Mouse (Mus musculus) ES-CJ7 (cell line): ENCODE measurements at regions not wholly inside any gene's neighbourhood (a gene's known extent, or its start where the extent isn't known, plus 50 kb on each side); places are given as distances from the start of the nearest gene placed in this dataset.
"Not testable (repeated sequence)": the region's sequence is repeated elsewhere in the genome, so short reads cannot be mapped to it uniquely, and the experiment has no call there.

ENCODE experiments used
- DNase-seq: peaks from one replicate; pipeline ENCODE4 v3.0.0; 2011; ENCODE audit warnings: low read depth, low spot score

DNA sequence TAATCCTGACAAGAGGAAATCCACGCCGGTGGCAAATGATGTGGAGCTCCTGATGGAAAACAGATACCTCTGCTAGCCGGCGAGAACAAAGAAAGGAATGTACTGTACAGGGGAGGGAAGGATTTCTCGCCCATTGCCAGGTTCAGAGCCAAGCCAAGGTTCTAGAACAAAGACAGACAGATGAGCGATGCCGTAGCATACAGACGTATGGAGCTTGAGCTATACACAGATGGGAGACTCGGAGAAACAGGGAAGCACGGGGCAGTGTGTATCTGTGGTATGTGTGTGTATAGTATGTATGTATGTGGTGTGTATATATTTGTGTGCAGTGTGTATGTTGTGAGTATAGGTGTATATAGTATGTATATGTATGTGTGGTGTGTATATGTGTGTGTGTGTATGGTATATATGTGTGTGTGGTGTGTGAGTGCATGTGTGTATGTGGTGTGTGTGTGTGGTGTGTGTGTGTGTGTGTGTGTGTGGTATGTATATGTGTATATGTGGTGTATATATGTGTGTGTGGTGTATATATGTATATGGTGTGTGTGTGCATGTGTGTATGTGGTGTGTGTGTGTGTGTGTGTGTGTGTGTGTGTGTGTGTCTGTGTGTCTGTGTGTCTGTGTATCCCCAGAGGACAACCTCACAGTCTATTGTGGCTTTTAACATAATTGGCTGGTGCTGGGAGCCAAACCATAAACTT lies 140.6 kb downstream of the Cand1 start:
- DNase-seq = no peak

DNA sequence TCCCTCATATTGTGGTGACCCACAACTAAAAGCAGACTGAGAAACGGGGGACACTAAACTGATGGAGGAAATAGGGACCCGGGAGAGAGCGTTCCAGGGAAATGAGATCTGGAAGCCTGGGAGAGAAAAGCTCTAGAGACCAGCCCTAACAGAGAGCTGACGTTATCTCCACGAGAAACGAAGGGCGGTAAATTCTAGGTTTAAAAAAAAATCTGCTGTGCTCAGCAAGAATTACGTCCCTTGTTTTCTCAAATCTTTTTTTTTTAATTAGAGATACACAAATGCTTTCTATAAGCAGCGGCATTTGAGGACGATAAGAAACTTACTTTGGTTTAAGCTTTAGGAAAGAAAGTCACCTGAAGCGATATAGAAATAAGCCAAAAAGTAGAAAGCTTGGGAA lies 145.7 kb downstream of the Cand1 start:
- no peak for DNase-seq

DNA sequence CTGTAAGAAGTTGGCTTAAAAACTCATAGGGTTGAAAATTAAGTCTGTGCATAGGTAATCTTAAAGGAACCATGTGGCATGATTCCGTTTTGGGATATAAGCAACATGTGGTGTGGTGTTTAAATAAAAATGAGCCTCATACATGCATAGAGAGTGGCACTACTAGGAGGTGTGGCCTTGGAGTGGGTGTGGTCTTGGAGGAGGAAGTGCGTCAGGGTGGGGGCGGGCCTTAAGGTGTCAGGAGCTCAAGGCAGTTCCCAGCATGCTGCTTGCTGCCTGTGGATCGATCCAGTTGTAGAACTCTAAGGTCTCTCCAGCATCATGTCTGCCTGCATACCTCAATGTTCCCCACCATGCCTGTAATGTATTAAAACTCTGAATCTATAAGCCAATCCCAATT lies 152.0 kb downstream of the Cand1 start:
- DNase-seq = peak; percentile 41

DNA sequence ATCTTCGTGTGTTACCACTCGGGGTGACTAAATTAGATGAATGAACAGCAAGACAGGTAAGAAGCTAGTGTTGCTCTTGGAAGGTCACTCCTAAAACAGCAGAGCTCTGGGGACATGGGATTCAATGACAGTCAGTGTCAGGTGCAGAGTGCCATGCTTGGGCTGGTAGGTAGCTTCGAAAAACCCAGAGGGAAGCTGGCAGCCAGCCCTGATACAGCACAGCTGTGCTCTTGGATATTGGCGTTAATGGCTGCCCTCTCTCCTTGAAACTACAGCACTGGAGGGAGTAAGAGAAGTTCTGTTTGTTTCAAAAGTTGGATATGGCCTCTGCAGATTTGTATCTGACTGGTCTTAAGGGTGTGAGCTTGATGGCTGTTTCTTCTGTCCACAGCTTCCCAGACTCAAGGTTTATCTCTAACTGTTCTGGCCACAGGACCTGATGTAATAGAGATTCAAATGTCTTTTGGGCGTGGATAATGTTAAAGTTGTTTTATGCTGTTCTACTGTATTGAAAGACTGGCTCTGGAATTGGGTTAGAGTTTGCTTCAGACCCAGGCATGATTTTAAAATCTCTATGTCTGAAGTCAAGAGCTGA lies 152.7 kb downstream of the Cand1 start:
- DNase-seq = no peak

DNA sequence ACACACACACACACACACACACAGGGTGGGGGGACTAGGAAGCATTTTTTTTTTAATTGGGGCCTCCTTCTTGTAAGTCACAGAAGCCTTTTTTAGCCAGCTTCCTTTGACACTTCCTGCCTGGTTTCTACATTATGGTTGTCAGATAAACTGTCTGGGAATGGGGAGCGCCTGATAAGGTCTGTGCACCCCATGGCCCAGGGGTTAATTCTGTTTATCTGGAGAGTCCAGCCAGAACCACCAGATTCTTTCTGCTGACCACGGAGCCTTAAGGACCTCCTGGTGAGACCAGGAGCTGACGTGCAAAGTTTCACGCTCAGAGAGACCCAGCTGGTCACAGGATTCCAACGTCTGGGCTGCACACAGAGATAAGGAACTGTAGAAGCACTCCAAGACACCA lies 153.4 kb downstream of the Cand1 start:
- DNase-seq = no peak

DNA sequence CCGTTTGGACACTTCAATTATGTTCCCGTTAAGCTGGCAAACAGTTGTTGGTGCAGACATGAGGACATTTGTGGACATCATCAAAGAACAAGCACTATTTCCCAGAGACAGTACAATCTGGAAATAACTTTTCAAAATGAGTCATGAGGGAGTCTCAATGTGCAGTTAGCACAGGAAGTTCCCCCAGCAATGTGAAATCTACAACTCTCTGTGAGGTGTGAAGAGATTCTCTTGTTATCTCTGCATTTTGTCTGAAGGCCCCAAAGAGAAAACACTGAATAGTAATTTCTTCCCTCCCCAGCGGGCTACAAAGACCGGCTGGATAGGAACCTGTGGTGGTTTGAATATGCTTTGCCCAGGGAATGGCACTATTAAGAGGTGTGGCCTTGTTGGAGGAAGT lies 156.4 kb downstream of the Cand1 start:
- no peak for DNase-seq

DNA sequence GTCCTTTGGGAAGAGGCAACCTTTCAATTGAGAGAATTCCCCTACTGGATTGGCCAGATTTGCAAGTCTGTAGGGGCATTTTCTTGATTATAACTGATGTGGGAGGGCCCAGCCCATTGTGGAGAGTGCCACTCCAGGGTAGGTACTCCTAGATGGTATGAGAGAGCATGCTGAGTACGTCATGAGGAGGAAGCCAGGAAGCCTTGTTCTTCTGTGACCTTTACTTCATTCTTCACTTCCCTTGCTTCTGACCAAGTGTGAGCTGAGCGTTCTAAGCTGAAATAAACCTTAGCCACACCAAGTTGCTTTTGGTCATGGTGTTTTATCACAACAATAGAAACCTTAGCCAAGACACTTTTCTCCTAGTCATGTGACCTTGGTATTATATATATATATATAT lies 157.0 kb downstream of the Cand1 start:
- no peak for DNase-seq

DNA sequence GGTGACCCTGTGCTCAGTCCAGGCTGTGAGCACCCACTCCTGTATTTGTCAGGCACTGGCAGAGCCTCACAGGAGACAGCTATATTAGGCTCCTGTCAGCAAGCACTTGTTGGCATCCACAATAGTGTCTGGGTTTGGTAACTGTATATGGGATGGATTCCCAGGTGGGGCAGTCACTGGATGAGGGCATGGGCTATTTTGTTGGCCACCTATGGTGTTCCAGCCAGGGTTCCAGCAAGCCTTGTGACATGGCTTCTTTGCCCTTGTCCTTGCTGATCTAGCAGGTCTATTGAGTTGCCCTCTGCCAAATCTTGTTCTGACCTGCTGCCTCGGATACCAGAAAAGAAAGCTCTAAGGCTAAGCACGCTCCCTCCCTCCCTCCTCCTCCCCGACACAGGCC lies 158.1 kb downstream of the Cand1 start:
- not testable (repeated sequence) for DNase-seq

DNA sequence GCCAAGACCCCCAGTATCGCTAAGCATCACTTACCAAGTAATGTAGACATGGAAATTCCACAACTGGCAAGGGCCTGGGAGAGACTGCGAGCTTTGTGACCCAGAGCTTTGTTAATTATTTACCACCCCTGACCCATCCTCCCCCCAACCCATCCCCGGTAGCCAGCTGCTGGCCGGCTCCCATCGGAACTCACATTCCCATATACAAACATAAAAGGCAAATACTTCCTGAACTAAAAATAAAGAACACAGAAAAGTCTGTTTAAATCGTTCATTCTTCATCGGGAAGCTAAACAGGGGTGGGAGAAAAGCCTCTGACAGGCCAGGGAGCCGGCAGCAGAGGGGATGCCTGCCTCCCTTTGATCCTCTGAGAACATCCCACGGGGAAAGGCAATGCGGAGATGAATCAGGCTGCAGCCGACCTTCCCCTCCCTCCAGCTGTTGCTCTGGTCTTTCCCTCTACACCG lies 163.7 kb downstream of the Cand1 start:
- no peak for DNase-seq

DNA sequence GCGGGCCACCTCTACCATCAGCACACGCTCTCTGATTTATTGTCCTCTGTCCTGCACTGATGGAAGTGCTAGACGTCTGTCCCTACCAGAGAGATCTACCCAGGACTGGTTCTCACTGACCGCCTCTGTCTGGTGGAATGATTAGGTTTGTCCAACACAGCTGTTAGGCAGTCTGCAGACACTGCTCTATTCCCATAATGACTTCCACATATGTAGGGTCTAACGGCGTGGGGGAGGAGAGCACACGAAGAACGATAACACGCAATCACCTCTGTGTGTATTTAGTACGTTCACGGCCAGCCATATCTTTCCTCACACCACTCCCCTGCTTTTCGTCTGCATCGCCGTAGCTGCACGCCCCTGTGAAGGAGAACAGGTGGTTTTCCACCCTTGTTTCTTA lies 165.0 kb downstream of the Cand1 start:
- no peak for DNase-seq

DNA sequence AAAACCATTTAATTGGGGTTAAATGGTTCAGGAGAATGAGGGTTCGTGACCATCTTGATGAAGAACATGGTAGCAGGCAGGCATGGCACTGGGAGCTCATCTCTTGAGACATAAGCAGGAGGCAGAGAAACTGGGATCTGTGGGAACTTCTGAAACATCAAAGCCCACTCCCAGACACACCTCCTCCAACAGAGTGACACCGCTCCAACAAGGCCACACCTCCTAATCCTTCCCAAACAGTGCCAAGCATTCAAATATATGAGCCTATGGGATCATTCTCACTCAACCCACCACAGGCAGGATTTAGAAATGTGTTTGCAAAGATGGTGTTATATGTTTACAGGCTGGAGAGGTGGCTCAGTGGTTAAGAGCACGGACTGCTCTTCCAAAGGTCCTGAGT lies 165.9 kb downstream of the Cand1 start:
- DNase-seq = no peak

DNA sequence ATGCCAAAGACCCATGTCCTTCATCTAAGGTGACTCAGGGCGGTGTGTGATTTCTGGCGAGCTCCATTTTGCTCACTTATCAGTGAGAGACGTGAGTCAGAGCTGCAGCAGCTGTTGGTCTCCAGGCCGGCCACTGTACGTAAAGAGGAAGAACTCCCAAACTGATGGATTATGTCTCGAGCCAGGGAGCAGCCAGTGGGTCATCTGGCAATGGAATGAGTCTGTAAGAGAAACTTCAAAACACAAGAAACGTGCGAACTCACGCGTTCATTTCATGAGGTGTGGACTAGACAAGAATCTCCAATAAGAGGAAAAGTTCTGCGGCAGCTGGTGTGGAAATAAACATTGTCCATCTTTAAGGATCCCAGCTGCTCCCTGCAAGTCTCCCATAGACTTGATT lies 170.4 kb downstream of the Cand1 start:
- no peak for DNase-seq

DNA sequence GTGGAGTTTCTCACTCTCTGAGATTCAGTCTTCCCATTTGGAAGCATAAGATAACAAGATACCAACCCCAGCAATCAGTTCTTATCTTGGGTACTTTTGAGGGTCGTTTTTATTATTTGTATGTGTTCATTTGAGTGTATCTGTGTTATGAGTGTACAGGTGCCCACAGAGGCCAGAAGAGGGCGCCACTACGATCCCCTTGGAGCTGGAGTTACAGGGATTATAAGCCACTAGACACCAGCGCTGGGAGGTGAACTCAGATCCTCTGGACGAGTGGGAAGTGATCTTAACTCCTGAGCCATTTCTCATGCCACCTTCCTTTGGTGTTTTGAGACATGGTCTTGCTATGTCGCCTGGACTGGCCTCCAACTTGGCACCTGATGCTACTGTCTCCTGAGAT lies 172.0 kb downstream of the Cand1 start:
- peak; percentile 22 for DNase-seq

DNA sequence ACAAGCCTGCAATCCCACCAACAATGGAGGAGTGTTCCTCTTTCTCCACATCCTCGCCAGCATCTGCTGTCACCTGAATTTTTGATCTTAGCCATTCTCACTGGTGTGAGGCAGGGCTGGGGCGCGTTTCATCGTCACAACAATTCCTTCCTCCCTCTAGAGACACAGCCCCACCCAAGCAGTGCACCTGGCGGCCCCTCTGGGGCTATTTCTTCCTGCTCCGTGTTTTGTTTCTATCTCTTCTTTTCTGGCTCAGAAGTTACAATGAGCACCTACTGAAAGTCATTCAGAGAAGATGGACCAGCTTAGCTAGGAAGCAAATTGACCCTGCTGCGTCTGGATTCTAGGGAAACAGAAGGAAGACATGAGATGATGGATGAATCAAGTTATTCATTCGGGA lies 172.5 kb downstream of the Cand1 start:
- DNase-seq = no peak

DNA sequence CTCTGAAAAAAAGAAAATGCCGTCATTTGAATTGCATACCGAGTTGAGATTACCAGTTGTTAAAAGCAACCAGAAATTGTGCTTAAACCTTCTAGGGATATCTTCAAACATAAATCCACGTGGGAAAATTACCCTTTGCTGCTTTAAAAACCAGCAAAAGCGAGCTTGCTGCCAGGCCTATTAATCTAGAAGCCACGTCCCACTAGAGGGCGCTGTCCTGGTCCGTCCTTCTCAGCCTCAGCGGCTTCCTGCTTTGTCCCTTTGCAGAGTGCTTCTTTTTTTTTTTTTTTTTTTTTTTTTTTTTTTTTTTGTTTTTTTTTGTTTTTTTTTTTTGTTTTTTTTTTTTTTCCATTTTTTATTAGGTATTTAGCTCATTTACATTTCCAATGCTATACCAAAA lies 173.9 kb downstream of the Cand1 start:
- peak; percentile 89 for DNase-seq

DNA sequence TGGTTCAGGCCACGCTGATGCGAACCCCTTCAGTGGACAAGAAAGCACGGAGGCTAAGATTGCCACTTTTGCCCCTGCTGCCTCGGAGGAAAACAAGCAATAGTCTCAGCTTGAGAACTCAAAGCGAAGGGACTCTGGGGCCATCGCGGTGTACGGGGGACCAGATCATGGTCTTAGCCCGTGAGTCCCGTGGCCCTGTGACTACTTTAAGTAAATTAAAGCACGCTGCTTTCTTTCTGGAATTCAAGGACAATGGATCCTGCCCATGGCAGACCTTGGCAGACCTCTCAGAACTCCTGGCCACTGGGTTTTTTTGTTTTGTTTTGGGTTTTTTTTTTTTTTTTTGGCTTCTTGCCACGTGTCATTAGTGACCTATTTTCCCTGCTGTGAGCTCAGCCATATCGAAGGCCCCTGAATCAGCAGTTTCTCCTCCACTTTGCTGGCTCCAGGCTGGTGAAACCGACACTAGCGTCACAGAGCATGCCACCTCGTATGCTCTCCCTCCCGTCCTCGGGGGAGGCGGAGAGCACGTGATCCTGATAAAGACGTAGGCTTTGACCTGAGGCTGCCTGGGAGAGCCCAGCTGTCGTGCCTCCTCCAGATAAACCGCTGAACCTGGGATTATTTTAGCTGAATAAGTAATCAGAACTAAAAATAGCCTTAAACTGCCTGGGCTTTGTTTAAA lies 174.6 kb downstream of the Cand1 start:
- DNase-seq = no peak

DNA sequence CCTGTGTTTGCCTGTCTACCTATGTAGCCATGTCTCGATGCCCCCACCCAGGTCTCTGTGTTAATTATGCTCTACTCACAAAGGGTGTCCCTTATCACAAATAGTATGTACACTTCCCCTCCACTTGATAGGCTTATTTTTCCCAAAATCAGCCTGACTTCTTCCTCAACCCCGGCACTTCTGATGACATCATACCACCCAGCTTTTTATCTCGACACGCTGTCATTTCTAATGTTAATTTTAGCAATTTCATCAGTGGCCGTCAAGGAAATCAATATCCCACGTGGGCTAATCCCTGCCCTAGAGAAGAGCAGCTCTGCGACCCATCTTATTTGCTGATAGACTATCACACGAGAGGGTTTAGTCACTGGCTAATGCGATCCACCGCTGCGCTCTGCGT lies 175.6 kb downstream of the Cand1 start:
- DNase-seq = no peak

DNA sequence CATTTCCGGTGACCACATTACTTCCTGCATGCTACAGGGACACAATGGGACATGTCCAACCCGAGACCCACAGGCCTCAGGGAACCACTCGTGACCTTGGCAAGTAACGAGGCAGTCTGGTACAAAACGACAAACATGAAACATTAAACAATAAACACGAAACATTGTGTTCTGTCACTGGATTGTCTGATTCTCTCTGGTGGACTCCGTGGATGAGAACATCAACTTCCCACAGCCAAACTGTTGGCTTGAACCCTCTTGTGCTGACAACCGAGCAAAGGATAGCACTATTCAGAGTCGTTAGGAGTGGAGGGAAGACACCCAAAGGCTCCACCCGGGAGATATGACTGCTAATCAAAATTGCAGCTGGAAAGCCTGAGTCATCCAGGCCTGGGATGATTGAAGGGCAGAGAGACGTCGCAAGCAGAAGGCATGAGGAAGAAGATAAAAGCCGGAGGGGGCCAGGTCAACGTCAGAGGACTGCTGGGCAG lies 176.6 kb downstream of the Cand1 start:
- DNase-seq = no peak

DNA sequence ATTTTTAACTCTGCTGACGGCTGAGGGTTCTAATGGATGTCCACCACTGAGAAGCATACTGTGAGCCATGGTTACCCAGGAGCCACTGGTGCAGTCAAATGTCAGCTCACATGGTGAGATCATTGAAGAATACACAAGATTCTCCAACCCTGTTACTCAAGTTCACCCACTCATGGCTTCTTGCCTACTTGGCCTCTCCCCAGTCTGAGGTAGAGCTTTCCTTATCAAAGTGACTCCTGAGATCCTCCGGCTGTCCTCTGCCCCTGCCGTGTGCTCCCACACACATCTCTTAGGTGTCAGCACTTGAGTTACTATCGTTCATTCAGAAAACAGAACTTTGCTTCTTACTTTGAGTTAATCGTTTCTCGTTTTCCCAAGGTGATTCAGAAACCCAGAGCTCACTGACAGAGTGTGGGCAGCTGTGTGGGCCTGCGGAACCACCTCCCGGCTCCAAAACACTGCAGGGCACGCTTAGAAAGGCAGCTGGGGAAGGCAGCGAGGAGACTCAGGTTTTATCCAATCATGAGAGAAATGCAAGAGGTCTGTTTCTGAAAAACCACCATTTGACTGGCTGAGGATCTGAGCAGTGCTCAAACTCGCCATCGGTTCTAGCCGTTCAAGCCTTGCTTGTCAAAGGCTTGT lies 177.8 kb downstream of the Cand1 start:
- DNase-seq = no peak

DNA sequence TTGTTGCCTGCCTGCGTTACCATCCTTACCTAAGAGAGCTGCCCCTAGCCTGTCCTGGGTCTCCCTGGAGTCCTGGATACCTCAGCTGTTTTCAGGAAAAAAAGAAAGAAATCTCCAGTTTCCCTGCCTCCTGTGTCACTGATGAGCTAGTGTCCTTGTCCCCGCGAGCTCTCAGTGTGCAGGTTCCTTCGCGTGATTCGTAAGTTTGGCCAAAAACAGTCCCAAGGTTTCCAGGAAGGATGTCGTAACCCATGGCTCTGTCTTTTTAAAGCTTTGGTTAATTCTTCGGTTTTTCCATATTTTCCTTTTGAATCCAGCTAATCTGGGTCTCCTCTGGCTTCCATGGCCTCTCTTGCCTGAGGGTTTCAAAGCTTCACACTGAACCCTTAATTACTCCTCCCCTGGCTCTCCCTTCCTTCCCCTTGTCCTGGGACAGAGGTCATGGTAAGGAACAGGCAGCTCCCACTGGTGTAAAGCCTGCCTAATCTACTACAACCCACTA lies 178.5 kb downstream of the Cand1 start:
- no peak for DNase-seq

DNA sequence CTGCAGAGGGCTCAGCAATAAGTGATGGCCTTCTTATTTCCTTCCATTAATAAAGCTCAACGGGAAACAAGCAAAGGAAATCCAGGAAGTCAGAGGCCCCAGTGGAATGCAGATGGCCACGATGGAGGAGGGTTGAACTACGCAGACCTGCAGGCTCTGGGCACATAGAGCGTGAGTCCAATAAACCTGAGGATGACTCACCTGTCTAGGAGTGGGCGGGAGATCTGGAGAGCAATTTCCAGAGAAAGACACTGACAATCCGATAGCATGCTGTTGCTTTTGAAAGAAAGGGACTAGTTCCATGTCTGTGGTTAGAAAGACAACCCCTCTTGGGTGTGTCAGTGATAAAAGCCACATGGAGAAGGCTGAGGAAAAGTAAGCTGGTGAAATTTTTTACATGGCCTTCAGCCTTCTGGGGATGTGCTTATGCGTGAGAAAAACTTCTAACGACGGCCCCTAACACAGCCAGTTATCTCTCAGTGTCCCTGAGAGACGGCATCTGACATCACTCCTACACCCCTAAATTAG lies 181.3 kb downstream of the Cand1 start:
- DNase-seq = no peak

DNA sequence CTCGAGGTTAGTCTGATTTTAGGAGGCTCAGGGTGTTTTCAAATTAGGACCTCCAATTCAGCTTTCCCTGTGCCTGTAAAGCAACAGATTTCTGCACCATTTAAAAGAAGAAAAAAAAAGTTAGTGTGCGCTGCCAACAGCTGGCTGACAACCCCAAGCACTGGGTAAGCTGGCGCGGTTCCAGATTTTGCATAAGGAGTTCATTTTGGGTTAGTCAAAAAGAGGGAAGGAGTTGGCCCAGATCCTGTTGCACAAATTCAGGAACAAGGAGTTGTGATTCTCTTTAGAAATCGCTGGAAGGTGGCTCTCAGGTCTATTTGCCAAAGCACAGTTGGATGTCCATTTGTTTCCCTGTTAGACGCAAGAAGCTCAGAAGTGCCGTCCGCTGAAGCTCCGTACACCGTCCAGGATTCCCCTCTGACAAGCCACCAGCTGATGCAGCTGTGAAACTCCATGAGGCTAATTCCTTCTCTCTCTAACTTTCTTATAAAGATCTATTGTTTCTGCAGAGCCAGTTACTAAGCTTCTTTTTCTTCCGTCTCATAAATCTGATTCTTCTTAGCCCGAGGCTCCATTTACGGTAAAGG lies 184.6 kb downstream of the Cand1 start:
- no peak for DNase-seq
